Comparison of ENCODE assay signal across 7 mouse cellular contexts in genomic region chr4:134713937-134714336, GRCm38 (mm10). TPM values are rescaled to one million over a fixed set of nuclear protein-coding genes. Genes with fewer than 3 reads are reported as not detected.
DNase-seq lines count a peak whose midpoint lies in the region; ATAC-seq and TF ChIP-seq lines count a peak whose summit lies in the region.

No protein-coding gene starts in this region.

- intact Hi-C loops in left cerebral cortex, postnatal 4 days (cut with DNase I) = loop anchor here (5.0 kb wide), 1 partner anchor 167 kb away; no protein-coding TSS in a partner anchor

- no peak overlapping the region for H3K4me2 ChIP-seq in intestine, postnatal 0 days (replicated peaks; ENCODE audit: low read depth)
- H3K4me2 ChIP-seq in midbrain, embryonic 11.5 days = no peak overlapping the region

- WGBS in intestine, postnatal 0 days = 6% methylated on average over 8 of the region's 8 CpGs
- 6% methylated on average over 8 of the region's 8 CpGs for WGBS in midbrain, embryonic 11.5 days

- H3K36me3 ChIP-seq in intestine, postnatal 0 days (ENCODE audit: control insufficient read depth, insufficient read depth) = no peaks in the 10 kb centered on the region
- no peaks in the 10 kb centered on the region for H3K36me3 ChIP-seq in midbrain, embryonic 11.5 days (ENCODE audit: control insufficient read depth, insufficient read depth, low read length)

- ATAC-seq in granulocyte monocyte progenitor cell, adult 5-6 weeks (replicated peaks; ENCODE audit: poor library complexity, severe bottlenecking) = peak; percentile 96
- peak; percentile 77 for ATAC-seq in intestine, postnatal 0 days
- peak; percentile 74; the same call in 1 of the 2 replicates for ATAC-seq in midbrain, embryonic 11.5 days (ENCODE audit: low FRiP score)

- no peaks in the 10 kb centered on the region for H3K27me3 ChIP-seq in intestine, postnatal 0 days (replicated peaks; ENCODE audit: control insufficient read depth, insufficient read depth, low read length)
- H3K27me3 ChIP-seq in midbrain, embryonic 11.5 days (ENCODE audit: control insufficient read depth, insufficient read depth, low read length) = no peaks in the 10 kb centered on the region

- no peaks in the 10 kb centered on the region for H3K4me1 ChIP-seq in intestine, postnatal 0 days (replicated peaks; ENCODE audit: control insufficient read depth, insufficient read depth, low read length)
- no peaks in the 10 kb centered on the region for H3K4me1 ChIP-seq in midbrain, embryonic 11.5 days (ENCODE audit: control insufficient read depth, insufficient read depth, low read length)

- peak; percentile 93 for DNase-seq in adrenal gland, postnatal 10 days
- peak; percentile 76 for DNase-seq in embryo, embryonic 9.5 days (ENCODE audit: extremely low spot score)
- DNase-seq in left cerebral cortex, postnatal 4 days = peak; percentile 88
- DNase-seq in midbrain, embryonic 11.5 days (ENCODE audit: low spot score, missing footprints) = peak; percentile 95
- DNase-seq in skeletal muscle tissue, adult 2 months (ENCODE audit: low read depth, low spot score) = peak; percentile 72

- no peak overlapping the region for H3K27ac ChIP-seq in intestine, postnatal 0 days (ENCODE audit: low read depth, low read length)
- H3K27ac ChIP-seq in midbrain, embryonic 11.5 days (ENCODE audit: low read depth, low read length) = no peak overlapping the region

- no peak overlapping the region for H3K4me3 ChIP-seq in intestine, postnatal 0 days (ENCODE audit: low read depth, low read length)
- no peak overlapping the region for H3K4me3 ChIP-seq in midbrain, embryonic 11.5 days (ENCODE audit: low read depth, low read length)

- H3K9me3 ChIP-seq in intestine, postnatal 0 days (ENCODE audit: control insufficient read depth) = no peaks in the 10 kb centered on the region
- H3K9me3 ChIP-seq in midbrain, embryonic 11.5 days (ENCODE audit: control insufficient read depth, low read length) = no peaks in the 10 kb centered on the region

- H3K9ac ChIP-seq in intestine, postnatal 0 days (ENCODE audit: low read depth, low read length) = no peak overlapping the region
- H3K9ac ChIP-seq in midbrain, embryonic 11.5 days (ENCODE audit: low read length) = 0 out of 2 replicates have a peak overlapping the region, but pooled peaks have one; percentile 24

- TF ChIP-seq CTCF in intestine, postnatal 0 days (IDR thresholded peaks at IDR 0.05; ENCODE audit: low read depth) = peak; percentile 89

RNA-seq across cellular contexts. Expression of gene Man1c1, which starts 9.8 kb away (rescaled TPM):
- 10 to 100 TPM; 21.3 TPM for total RNA-seq in adrenal gland, postnatal 10 days (2021)
- total RNA-seq in granulocyte monocyte progenitor cell, adult 5-6 weeks (2014; fragmentation: Nextera tagmentation) = 9.5 and 11.6 TPM in 2 replicates
- total RNA-seq in granulocyte monocyte progenitor cell, adult 5-6 weeks (2017) = 4.8 and 5.1 TPM in 2 replicates
- 1.7 TPM in 2 replicates for polyA plus RNA-seq in intestine, postnatal 0 days (2015; fragmentation: Nextera tagmentation; extraction: Ambion mirVana)
- total RNA-seq in left cerebral cortex, postnatal 4 days (2021) = 10 to 100 TPM; 12.2 to 13.7 TPM
- 3.1 and 3.2 TPM in 2 replicates for polyA plus RNA-seq in midbrain, embryonic 11.5 days (2014; fragmentation: Nextera tagmentation; extraction: Ambion mirVana)

RNA-seq across cellular contexts. Expression of gene Ldlrap1, which starts 53.9 kb away (rescaled TPM):
- total RNA-seq in adrenal gland, postnatal 10 days (2021) = 10 to 100 TPM; 37.3 to 48.9 TPM
- total RNA-seq in granulocyte monocyte progenitor cell, adult 5-6 weeks (2014; fragmentation: Nextera tagmentation) = 28.4 and 30.6 TPM in 2 replicates
- total RNA-seq in granulocyte monocyte progenitor cell, adult 5-6 weeks (2017) = 10.1 and 10.2 TPM in 2 replicates
- polyA plus RNA-seq in intestine, postnatal 0 days (2015; fragmentation: Nextera tagmentation; extraction: Ambion mirVana) = 18.0 and 18.1 TPM in 2 replicates
- 1 to 10 TPM; 1.9 to 4.1 TPM for total RNA-seq in left cerebral cortex, postnatal 4 days (2021)
- polyA plus RNA-seq in midbrain, embryonic 11.5 days (2014; fragmentation: Nextera tagmentation; extraction: Ambion mirVana) = 4.8 and 5.7 TPM in 2 replicates
